Mouse (Mus musculus): ENCODE measurements around the gene Inka2. TPM values are rescaled to one million over a fixed set of nuclear protein-coding genes. Genes with fewer than 3 reads are reported as not detected.

Inka2 gene
- total RNA-seq, 1 experiment = 5.5 TPM

DNA sequence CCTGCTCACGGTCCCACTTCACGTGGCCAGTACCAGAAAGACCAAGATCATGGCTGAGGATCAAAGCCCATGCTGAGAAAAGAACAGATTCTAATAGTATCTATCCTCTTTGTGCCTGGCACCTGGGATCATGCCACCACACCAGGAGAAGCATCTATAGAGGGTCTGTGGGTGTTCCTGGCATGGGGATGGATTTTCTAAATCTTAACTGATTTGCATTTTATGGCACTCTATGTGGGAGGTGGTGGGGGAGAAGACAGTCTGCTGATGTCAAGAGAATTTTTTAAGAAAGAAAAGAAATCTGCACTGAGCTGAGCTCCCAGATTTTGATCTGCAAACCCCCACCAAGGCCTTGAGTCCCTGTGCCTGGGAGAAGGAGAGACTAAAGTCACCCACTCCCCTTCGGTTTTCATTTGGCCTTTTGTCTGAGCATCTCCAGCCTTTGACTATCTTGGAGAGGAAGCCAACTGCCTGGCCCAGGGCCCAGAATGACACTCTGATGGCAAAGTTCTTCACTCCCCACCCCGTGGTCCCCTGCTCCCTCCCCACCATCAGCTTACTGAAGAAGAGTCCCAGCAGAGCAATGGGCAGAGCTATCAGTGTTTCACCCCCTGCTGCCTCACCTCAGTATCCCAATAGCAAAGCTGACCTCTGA, 2.1 kb downstream of the Inka2 start:
- in situ Hi-C loops (cut with MboI; ENCODE audit: low sequenced_read_pairs in 2 of 2, unreplicated experiment in 2 of 2) = no loop called here
- no peak for DNase-seq (ENCODE audit: low read depth, low spot score)
- H3K4me3 ChIP-seq (ENCODE audit: insufficient read depth in 1 of 2, low read depth in 1 of 2, low read length in 2 of 2, poor library complexity in 1 of 2, severe bottlenecking in 1 of 2) = no peak overlapping the region
- H3K9ac ChIP-seq (ENCODE audit: insufficient read depth, low read depth, low read length, poor library complexity, severe bottlenecking) = no peak overlapping the region
- no peak for TF ChIP-seq ZNF384 (IDR thresholded peaks at IDR 0.05; ENCODE audit: low read depth, low read length)
- TF ChIP-seq ZC3H11A (IDR thresholded peaks at IDR 0.05; ENCODE audit: borderline replicate concordance, low read depth, low read length) = no peak
- no peak for TF ChIP-seq MAFK (IDR thresholded peaks at IDR 0.05; ENCODE audit: insufficient read depth, low read depth, low read length)
- TF ChIP-seq HCFC1 (IDR thresholded peaks at IDR 0.05; ENCODE audit: borderline replicate concordance, insufficient read depth, low read length) = no peak
- TF ChIP-seq CHD2 (IDR thresholded peaks at IDR 0.05; ENCODE audit: low read depth, low read length) = no peak
- no peaks in the 10 kb centered on the region for H3K9me3 ChIP-seq (ENCODE audit: control insufficient read depth, insufficient read depth, low read depth, low read length)
- no peak overlapping the region for H3K27ac ChIP-seq (ENCODE audit: insufficient read depth, low read depth, low read length, poor library complexity, severe bottlenecking)
- no peaks in the 10 kb centered on the region for H3K4me1 ChIP-seq (ENCODE audit: control insufficient read depth in 2 of 2, insufficient read depth in 2 of 2, low read length in 2 of 2, poor library complexity in 1 of 2)
- no peaks in the 10 kb centered on the region; the same call in none of the 2 replicates for H3K36me3 ChIP-seq (ENCODE audit: control insufficient read depth, insufficient read depth, low read length, poor library complexity, severe bottlenecking)

DNA sequence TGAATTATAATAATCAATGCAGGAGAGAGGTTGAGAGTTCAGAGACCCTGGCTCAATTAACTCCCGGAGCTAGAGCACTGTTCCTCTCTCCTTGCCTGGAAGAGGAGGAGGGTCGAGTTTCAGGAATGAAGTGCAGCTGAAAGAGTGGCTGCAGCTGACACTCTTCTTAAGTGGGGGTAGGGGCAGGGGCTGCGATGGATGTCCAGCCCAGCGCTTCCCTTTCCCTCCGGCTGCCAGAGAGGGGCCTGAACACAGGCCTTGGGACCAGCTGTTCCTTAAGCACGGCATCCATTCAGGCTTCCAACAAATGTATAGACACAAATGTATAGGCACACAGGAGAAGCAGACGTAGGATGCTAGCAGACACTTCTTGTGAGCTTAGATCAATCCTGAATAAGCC, 3.2 kb downstream of the Inka2 start:
- Histone ChIP-seq H3K9me3 (ENCODE audit: control insufficient read depth, insufficient read depth, low read depth, low read length) (no peaks in the 10 kb centered on the region), H3K27ac (ENCODE audit: insufficient read depth, low read depth, low read length, poor library complexity, severe bottlenecking) (no peak overlapping the region), H3K4me3 (ENCODE audit: insufficient read depth in 1 of 2, low read depth in 1 of 2, low read length in 2 of 2, poor library complexity in 1 of 2, severe bottlenecking in 1 of 2) (no peak overlapping the region), H3K9ac (ENCODE audit: insufficient read depth, low read depth, low read length, poor library complexity, severe bottlenecking) (no peak overlapping the region), H3K4me1 (ENCODE audit: control insufficient read depth in 2 of 2, insufficient read depth in 2 of 2, low read length in 2 of 2, poor library complexity in 1 of 2) (no peaks in the 10 kb centered on the region), H3K36me3 (ENCODE audit: control insufficient read depth, insufficient read depth, low read length, poor library complexity, severe bottlenecking) (no peaks in the 10 kb centered on the region; the same call in none of the 2 replicates)
- TF ChIP-seq MAFK (IDR thresholded peaks at IDR 0.05; ENCODE audit: insufficient read depth, low read depth, low read length) (no peak), HCFC1 (IDR thresholded peaks at IDR 0.05; ENCODE audit: borderline replicate concordance, insufficient read depth, low read length) (no peak), ZNF384 (IDR thresholded peaks at IDR 0.05; ENCODE audit: low read depth, low read length) (no peak), ZC3H11A (IDR thresholded peaks at IDR 0.05; ENCODE audit: borderline replicate concordance, low read depth, low read length) (no peak), CHD2 (IDR thresholded peaks at IDR 0.05; ENCODE audit: low read depth, low read length) (no peak)
- no peak for DNase-seq (ENCODE audit: low read depth, low spot score)
- in situ Hi-C loops (cut with MboI; ENCODE audit: low sequenced_read_pairs in 2 of 2, unreplicated experiment in 2 of 2) = no loop called here

DNA sequence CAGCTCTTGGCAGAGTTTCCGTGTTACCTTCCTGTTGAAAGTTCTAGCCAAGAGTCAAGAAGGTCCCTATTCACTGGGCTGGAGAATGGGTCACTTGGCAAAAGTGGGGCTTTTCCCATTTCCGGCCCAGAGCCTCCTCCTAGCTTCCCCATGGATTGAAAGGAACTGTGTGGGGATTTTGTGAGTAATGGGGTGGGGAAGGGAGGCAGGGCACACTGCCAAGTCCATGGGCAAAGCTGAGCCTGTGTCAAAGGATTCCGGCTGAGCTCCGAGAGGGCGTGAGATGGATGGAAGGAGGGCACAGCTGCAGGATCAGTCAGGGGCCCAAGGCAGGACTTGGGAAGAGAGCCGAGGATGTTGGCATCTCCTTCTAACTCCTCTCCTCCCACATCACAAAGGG, 5.8 kb downstream of the Inka2 start:
- no peak overlapping the region for H3K4me3 ChIP-seq (ENCODE audit: insufficient read depth in 1 of 2, low read depth in 1 of 2, low read length in 2 of 2, poor library complexity in 1 of 2, severe bottlenecking in 1 of 2)
- H3K4me1 ChIP-seq (ENCODE audit: control insufficient read depth in 2 of 2, insufficient read depth in 2 of 2, low read length in 2 of 2, poor library complexity in 1 of 2) = no peaks in the 10 kb centered on the region
- no peak for DNase-seq (ENCODE audit: low read depth, low spot score)
- no peak overlapping the region for H3K9ac ChIP-seq (ENCODE audit: insufficient read depth, low read depth, low read length, poor library complexity, severe bottlenecking)
- no peak overlapping the region for H3K27ac ChIP-seq (ENCODE audit: insufficient read depth, low read depth, low read length, poor library complexity, severe bottlenecking)
- in situ Hi-C loops (cut with MboI; ENCODE audit: low sequenced_read_pairs in 2 of 2, unreplicated experiment in 2 of 2) = no loop called here
- H3K36me3 ChIP-seq (ENCODE audit: control insufficient read depth, insufficient read depth, low read length, poor library complexity, severe bottlenecking) = no peaks in the 10 kb centered on the region; the same call in none of the 2 replicates
- no peak for TF ChIP-seq CHD2 (IDR thresholded peaks at IDR 0.05; ENCODE audit: low read depth, low read length)
- TF ChIP-seq MAFK (IDR thresholded peaks at IDR 0.05; ENCODE audit: insufficient read depth, low read depth, low read length) = no peak
- no peak for TF ChIP-seq HCFC1 (IDR thresholded peaks at IDR 0.05; ENCODE audit: borderline replicate concordance, insufficient read depth, low read length)
- no peak for TF ChIP-seq ZC3H11A (IDR thresholded peaks at IDR 0.05; ENCODE audit: borderline replicate concordance, low read depth, low read length)
- TF ChIP-seq ZNF384 (IDR thresholded peaks at IDR 0.05; ENCODE audit: low read depth, low read length) = no peak
- H3K9me3 ChIP-seq (ENCODE audit: control insufficient read depth, insufficient read depth, low read depth, low read length) = no peaks in the 10 kb centered on the region

DNA sequence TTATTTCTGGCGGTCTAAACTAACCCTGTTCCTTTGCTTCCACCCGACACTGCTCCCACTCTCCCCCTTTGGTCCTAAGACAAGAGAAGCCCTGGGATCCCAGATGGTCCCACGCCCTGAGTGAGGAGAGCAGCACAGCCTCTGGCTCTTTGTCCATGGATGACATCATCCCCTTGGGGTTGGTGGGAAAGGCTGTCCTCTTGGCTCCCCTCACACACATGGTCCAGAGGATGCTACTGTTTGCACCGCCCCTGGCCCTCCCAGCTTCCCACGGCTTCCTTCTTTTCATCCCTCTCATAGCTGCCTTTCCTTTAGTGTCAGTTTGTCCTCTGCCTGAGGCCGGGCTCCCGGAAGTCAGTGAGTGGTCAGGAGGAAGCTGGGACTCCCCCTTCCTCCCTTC, 7.3 kb downstream of the Inka2 start:
- Histone ChIP-seq H3K9ac (ENCODE audit: insufficient read depth, low read depth, low read length, poor library complexity, severe bottlenecking) (no peak overlapping the region), H3K27ac (ENCODE audit: insufficient read depth, low read depth, low read length, poor library complexity, severe bottlenecking) (no peak overlapping the region), H3K4me3 (ENCODE audit: insufficient read depth in 1 of 2, low read depth in 1 of 2, low read length in 2 of 2, poor library complexity in 1 of 2, severe bottlenecking in 1 of 2) (no peak overlapping the region), H3K9me3 (ENCODE audit: control insufficient read depth, insufficient read depth, low read depth, low read length) (no peaks in the 10 kb centered on the region), H3K4me1 (ENCODE audit: control insufficient read depth in 2 of 2, insufficient read depth in 2 of 2, low read length in 2 of 2, poor library complexity in 1 of 2) (peaks cover 0 to 2% of the 10 kb centered on the region in 2 experiments; a peak in 1 of 4 replicates), H3K36me3 (ENCODE audit: control insufficient read depth, insufficient read depth, low read length, poor library complexity, severe bottlenecking) (peaks cover 2% of the 10 kb centered on the region)
- no peak for TF ChIP-seq ZNF384 (IDR thresholded peaks at IDR 0.05; ENCODE audit: low read depth, low read length)
- TF ChIP-seq MAFK (IDR thresholded peaks at IDR 0.05; ENCODE audit: insufficient read depth, low read depth, low read length) = no peak
- TF ChIP-seq CHD2 (IDR thresholded peaks at IDR 0.05; ENCODE audit: low read depth, low read length) = no peak
- TF ChIP-seq ZC3H11A (IDR thresholded peaks at IDR 0.05; ENCODE audit: borderline replicate concordance, low read depth, low read length) = no peak
- no peak for TF ChIP-seq HCFC1 (IDR thresholded peaks at IDR 0.05; ENCODE audit: borderline replicate concordance, insufficient read depth, low read length)
- DNase-seq (ENCODE audit: low read depth, low spot score) = no peak
- in situ Hi-C loops (cut with MboI; ENCODE audit: low sequenced_read_pairs in 2 of 2, unreplicated experiment in 2 of 2) = no loop called here

Measured in ES-E14 (cell line).